Mouse (Mus musculus): ENCODE results near the gene Gm13697. TPM values are rescaled to one million over a fixed set of nuclear protein-coding genes. Genes with fewer than 3 reads are reported as not detected.

The Gm13697 gene
- polyA plus RNA-seq, 1 experiment from 2014 or later, result not detected

GRCm38 (mm10) chr2:84023319-84023718, 38.8 kb downstream of the Gm13697 start:
- Histone ChIP-seq H3K4me3 (ENCODE audit: low read length) (no peak overlapping the region), H3K27me3 (ENCODE audit: insufficient read depth, low read length) (no peaks in the 10 kb centered on the region), H3K4me1 (ENCODE audit: insufficient read depth, low read length) (0 out of 2 replicates have a peak, but pooled peaks cover under 1% of the 10 kb centered on the region), H3K4me2 (replicated peaks; ENCODE audit: low read depth, low read length) (no peak overlapping the region), H3K27ac (ENCODE audit: low read length) (no peak overlapping the region), H3K9me3 (ENCODE audit: low read length) (no peaks in the 10 kb centered on the region), H3K36me3 (ENCODE audit: insufficient read depth, low read length) (no peaks in the 10 kb centered on the region), H3K9ac (replicated peaks; ENCODE audit: low read length) (no peak overlapping the region)
- no peak for ATAC-seq (ENCODE audit: low FRiP score, low TSS enrichment)
- 83% methylated on average over 2 of the region's 2 CpGs for WGBS

- 57% methylated on average over 4 of the region's 4 CpGs for WGBS
These were observed 40.7 kb downstream of the Gm13697 start for GRCm38 (mm10) chr2:84025217-84025616.

GRCm38 (mm10) chr2:84032505-84032904, 48.0 kb downstream of the Gm13697 start:
- H3K9me3 ChIP-seq (ENCODE audit: low read length), result no peaks in the 10 kb centered on the region
- H3K36me3 ChIP-seq (ENCODE audit: insufficient read depth, low read length), result no peaks in the 10 kb centered on the region
- no peak for ATAC-seq (ENCODE audit: low FRiP score, low TSS enrichment)
- no peaks in the 10 kb centered on the region for H3K27me3 ChIP-seq (ENCODE audit: insufficient read depth, low read length)
- WGBS, result 91% methylated on average over 2 of the region's 2 CpGs
- no peak overlapping the region for H3K27ac ChIP-seq (ENCODE audit: low read length)
- H3K4me2 ChIP-seq (replicated peaks; ENCODE audit: low read depth, low read length), result no peak overlapping the region
- H3K4me3 ChIP-seq (ENCODE audit: low read length), result no peak overlapping the region
- H3K4me1 ChIP-seq (ENCODE audit: insufficient read depth, low read length), result no peaks in the 10 kb centered on the region
- H3K9ac ChIP-seq (replicated peaks; ENCODE audit: low read length), result no peak overlapping the region

More at GRCm38 (mm10) chr2:84025217-84025616, 40.7 kb downstream of the Gm13697 start:
- Histone ChIP-seq H3K27me3 (ENCODE audit: insufficient read depth, low read length) (no peaks in the 10 kb centered on the region), H3K4me2 (replicated peaks; ENCODE audit: low read depth, low read length) (no peak overlapping the region), H3K4me3 (ENCODE audit: low read length) (no peak overlapping the region), H3K9ac (replicated peaks; ENCODE audit: low read length) (no peak overlapping the region), H3K27ac (ENCODE audit: low read length) (no peak overlapping the region), H3K9me3 (ENCODE audit: low read length) (no peaks in the 10 kb centered on the region), H3K36me3 (ENCODE audit: insufficient read depth, low read length) (no peaks in the 10 kb centered on the region), H3K4me1 (ENCODE audit: insufficient read depth, low read length) (no peaks in the 10 kb centered on the region)
- no peak for ATAC-seq (ENCODE audit: low FRiP score, low TSS enrichment)

GRCm38 (mm10) chr2:84035997-84036396, 51.5 kb downstream of the Gm13697 start:
- 81% methylated on average over 4 of the region's 4 CpGs for WGBS
- ATAC-seq (ENCODE audit: low FRiP score, low TSS enrichment), result no peak

More at GRCm38 (mm10) chr2:84035997-84036396, 51.5 kb downstream of the Gm13697 start:
- H3K4me2 ChIP-seq (replicated peaks; ENCODE audit: low read depth, low read length), result no peak overlapping the region
- no peak overlapping the region for H3K9ac ChIP-seq (replicated peaks; ENCODE audit: low read length)
- no peaks in the 10 kb centered on the region for H3K36me3 ChIP-seq (ENCODE audit: insufficient read depth, low read length)
- H3K4me1 ChIP-seq (ENCODE audit: insufficient read depth, low read length), result 0 out of 2 replicates have a peak, but pooled peaks cover 3% of the 10 kb centered on the region
- H3K4me3 ChIP-seq (ENCODE audit: low read length), result no peak overlapping the region
- no peaks in the 10 kb centered on the region for H3K9me3 ChIP-seq (ENCODE audit: low read length)
- no peak overlapping the region for H3K27ac ChIP-seq (ENCODE audit: low read length)
- H3K27me3 ChIP-seq (ENCODE audit: insufficient read depth, low read length), result no peaks in the 10 kb centered on the region

Other genes starting within 250 kb of the Gm13697 start
- gene Fam171b, start 172.1 kb upstream of the Gm13697 start, polyA plus RNA-seq (2015; fragmentation: Nextera tagmentation; extraction: Ambion mirVana), result 5.4 and 5.9 TPM in 2 replicates
- not detected in 2 replicates for gene Zswim2, start 43.5 kb upstream of the Gm13697 start, polyA plus RNA-seq (2015; fragmentation: Nextera tagmentation; extraction: Ambion mirVana)
- not detected in 2 replicates for gene Gm13698, start 29.1 kb upstream of the Gm13697 start, polyA plus RNA-seq (2015; fragmentation: Nextera tagmentation; extraction: Ambion mirVana)
- gene Gm13693, start 23.2 kb upstream of the Gm13697 start, polyA plus RNA-seq (2015; fragmentation: Nextera tagmentation; extraction: Ambion mirVana), result not detected in 2 replicates
- not detected in 2 replicates for gene Gm13695, start 17.4 kb upstream of the Gm13697 start, polyA plus RNA-seq (2015; fragmentation: Nextera tagmentation; extraction: Ambion mirVana)
- gene Gm13696, start 11.6 kb upstream of the Gm13697 start, polyA plus RNA-seq (2015; fragmentation: Nextera tagmentation; extraction: Ambion mirVana), result not detected in 2 replicates
- not detected in 2 replicates for gene Gm13694, start 5.8 kb upstream of the Gm13697 start, polyA plus RNA-seq (2015; fragmentation: Nextera tagmentation; extraction: Ambion mirVana)
- not detected in 2 replicates for gene Gm13691, start 5.8 kb downstream of the Gm13697 start, polyA plus RNA-seq (2015; fragmentation: Nextera tagmentation; extraction: Ambion mirVana)

Data from kidney, embryonic 16.5 days (tissue).